Mouse (Mus musculus): ENCODE data around the gene Plekha1.

The Plekha1 gene

DNA sequence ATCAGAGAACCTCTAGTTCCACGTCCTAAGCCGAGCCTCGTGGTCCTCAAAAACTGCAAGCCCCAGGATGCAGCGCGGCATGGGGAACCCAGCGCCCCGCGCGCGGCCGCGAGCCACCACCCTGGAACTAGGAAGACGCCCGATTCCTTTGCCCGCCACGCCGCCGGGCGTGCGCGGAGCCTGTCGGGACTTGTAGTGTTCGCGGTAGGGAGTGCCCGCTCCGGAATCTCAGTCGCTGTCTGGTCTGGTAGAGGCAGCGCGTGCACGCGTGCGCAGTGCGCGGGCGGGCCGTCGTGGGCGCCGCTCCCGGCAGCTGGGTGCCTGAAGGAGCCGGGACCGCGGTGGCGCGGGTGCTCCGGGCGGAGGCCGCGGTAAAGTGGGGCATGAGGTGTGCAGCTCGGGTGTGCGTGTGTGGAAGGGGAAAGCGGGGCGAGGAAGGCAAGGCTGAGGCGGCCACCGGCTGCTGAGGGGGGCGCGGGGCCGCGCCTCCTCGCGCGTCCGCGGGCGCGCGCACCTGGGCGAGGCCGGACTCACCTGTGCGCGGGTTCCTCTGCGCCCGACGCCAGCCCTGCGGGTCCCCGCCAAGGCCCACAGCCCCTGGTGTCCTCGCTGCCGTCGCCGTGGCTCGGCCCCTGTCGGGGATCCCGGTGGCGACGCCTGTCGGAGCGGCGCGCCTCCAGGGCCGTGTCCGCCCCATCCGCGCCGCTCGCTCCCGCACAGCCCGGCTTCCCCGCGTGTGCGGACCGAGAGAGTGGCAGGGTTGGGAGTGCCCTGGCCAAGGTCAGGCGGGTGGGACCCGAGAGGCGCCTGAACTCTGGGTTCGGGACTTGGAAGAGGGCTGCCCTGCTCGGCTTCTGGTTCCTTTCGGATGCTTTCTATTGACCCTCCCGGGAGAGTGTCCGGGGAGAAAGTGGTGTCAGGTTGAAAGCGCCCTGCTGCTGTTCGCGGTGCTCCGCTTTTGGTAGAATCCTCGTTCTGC, at the start of gene Plekha1:
Plekha1 (plus strand) TSS at position 144 of the 979 bp plus-strand sequence.
- DNase-seq (ENCODE audit: low read depth, low spot score) = peak; percentile 99

GRCm38 (mm10) chr7:130816243-130816642, 49.3 kb upstream of the Plekha1 start:
- DNase-seq (ENCODE audit: low read depth, low spot score) = no peak

DNA sequence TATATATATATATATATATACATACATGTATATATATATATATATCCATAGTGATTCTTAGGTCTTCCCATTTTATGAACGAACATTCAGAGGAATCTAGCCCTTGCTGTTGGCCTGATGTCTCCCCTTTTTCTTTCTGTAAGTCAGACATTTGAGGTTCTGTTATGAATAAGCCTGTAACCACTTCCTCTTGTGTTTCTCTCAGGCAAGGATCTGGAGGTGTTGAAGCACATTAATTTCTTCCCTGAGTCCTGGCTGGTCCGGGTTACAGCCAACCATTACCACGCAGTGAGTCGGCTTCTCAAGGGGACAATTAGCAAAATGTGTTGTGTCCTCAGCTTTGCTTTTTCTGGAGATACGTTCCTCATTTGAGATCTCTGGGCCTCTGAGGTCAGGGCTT, 46.7 kb upstream of the Plekha1 start:
- DNase-seq (ENCODE audit: low read depth, low spot score) = no peak

GRCm38 (mm10) chr7:130819624-130820023, 45.9 kb upstream of the Plekha1 start:
- DNase-seq (ENCODE audit: low read depth, low spot score) = no peak

DNA sequence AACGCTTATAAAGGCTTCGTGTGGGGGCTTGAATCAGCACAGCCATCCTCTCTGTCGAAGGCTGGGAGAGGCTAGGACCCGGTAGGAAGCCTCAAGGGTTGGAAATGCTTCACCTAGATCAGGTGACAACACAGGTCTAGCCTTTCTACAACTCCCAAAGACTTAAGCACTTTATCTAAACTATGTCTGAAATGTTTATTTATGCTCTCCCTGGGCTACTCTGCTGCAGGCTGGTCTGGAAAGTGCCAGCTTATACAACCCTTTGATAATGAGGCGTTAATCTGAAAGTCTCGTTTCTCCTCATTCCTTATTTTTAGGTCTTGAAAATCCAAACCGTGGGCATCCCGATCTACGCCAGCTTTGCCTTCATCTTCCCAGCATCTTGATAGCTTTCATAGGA, 41.6 kb upstream of the Plekha1 start:
- no peak for DNase-seq (ENCODE audit: low read depth, low spot score)

GRCm38 (mm10) chr7:130826343-130826742, 39.2 kb upstream of the Plekha1 start:
- DNase-seq (ENCODE audit: low read depth, low spot score) = no peak

DNA sequence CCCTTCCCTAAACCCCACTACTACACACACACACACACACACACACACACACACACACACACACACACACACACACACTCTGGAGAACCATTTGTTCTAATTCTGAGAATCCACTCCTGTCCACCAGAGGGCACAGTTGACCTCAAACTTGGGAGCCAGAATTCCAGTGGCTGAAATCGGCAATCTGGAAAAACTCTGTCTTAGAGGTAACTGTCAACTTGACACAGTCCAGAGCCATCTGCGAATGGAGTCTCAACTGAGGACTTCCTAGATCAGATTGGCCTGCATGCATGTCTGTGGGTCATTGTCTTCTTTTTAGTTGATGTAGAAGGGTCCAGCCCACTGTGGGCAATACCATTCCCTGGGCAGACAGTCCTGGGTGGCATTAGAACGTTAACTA, 38.1 kb upstream of the Plekha1 start:
- peak; percentile 73 for DNase-seq (ENCODE audit: low read depth, low spot score)

- DNase-seq (ENCODE audit: low read depth, low spot score) = no peak
These were observed 37.6 kb upstream of the Plekha1 start for GRCm38 (mm10) chr7:130827844-130828403.

DNA sequence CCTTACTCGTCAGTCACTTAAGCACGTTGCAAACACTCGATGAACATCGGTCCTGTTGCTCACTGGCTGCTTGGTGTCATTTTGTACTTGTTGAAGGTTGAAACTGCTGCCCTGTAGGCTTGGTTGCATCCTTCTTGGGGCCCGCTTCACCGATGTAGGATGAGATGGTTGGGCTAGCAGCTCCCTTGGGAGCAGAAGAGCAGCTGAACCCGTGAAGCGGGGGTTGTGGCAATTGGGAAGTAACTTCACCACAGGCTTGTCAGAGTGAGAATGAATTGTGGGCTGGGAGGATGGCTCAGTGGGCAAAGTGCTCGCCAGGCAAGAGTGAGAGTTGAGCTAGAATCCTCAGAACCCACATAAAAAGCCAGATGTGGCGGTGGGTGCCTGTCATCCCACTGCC, 37.1 kb upstream of the Plekha1 start:
- no peak for DNase-seq (ENCODE audit: low read depth, low spot score)

GRCm38 (mm10) chr7:130831586-130831985, 34.0 kb upstream of the Plekha1 start:
- no peak for DNase-seq (ENCODE audit: low read depth, low spot score)

DNA sequence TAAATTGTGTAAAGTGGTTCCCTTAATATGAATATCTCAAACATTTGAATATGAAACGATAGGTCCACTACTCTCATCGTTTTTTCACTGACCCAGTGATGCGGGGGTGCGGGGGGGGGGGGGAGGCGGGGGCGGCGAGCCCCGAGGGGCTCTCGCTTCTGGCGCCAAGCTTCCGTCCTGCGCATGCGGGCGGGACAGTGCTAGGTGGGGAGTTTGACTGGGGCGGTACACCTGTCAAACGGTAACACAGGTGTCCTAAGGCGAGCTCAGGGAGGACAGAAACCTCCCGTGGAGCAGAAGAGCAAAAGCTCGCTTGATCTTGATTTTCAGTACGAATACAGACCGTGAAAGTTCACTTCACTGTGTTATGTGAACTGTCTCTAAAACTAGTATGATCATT, 31.3 kb upstream of the Plekha1 start:
- peak; percentile 90 for DNase-seq (ENCODE audit: low read depth, low spot score)

DNA sequence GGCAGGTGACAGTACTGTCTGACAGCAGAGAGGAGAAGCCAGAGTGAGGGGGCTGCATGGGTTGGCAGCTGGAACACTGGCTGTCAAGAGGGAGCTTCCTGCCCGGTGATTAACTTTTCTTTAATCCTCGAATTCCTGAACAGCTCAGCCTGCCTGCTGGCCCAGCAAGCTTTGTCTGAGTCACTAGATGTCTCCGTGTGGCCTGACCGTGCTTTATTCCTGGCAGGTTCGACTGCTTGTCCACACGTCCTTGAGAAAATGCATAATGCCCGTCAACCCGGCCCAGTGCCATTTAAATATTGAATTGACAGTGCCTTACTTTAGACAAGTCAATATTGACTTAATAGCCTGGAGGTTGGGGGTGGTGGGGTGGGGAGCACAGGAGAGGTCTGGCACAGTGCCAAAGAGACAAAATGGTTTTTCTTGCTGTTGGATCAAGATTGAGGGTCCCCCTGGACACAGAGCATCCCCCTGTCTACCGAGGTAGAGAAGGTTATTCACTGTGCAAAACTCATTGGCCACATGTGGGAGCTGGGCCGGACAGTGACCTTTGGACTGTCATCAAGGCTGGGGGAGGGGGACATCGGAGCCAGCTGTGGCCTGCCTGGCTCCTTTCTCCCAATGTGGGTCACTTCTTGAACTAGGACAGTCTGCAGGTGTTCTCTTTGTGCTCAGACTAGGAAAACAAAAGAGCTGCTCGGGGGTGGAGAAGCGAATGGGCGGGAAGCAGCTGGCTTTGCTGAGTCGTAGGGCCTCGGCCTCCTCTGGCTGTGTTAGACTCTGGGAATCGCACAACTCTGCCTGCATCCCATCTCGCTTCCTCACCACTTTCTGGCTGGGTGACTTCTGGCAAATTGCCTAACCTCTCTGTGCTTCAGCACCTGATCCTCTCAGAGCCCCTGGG, 30.3 kb upstream of the Plekha1 start:
- peak; percentile 63 for DNase-seq (ENCODE audit: low read depth, low spot score)

- DNase-seq (ENCODE audit: low read depth, low spot score) = no peak
These were observed 29.5 kb upstream of the Plekha1 start for GRCm38 (mm10) chr7:130836066-130836465.

GRCm38 (mm10) chr7:130837941-130838657, 27.5 kb upstream of the Plekha1 start:
- DNase-seq (ENCODE audit: low read depth, low spot score) = no peak

GRCm38 (mm10) chr7:130838658-130839025, 26.9 kb upstream of the Plekha1 start:
- no peak for DNase-seq (ENCODE audit: low read depth, low spot score)

- DNase-seq (ENCODE audit: low read depth, low spot score) = no peak
These were observed 26.0 kb upstream of the Plekha1 start for GRCm38 (mm10) chr7:130839380-130840100.

DNA sequence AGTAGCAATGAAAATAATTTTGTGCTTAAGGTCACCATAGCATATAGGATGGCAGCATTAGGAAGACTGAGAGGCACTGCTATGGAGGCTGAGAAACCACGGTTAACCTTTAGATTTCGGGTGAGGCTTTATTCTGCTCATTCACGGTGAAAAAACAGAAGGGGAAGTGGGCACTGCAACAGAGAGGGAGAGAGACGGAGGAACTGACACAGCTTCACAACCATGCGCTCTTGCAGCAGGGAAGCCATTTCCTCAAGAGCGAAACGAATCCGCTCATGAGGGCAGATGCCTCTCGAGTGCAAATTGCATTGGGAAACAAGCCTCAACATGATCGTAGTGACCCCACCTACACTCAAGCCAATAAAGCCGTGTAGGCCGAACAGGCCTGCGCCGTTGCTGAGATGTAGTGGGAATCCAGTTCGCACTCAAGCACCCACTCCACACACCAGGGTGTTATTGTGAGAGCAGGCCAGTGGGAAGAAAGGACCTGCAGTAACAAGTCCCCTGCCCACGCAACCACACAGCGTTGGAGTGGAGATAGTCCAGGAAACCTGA, 18.3 kb upstream of the Plekha1 start:
- peak; percentile 60 for DNase-seq (ENCODE audit: low read depth, low spot score)

GRCm38 (mm10) chr7:130854684-130855292, 10.8 kb upstream of the Plekha1 start:
- DNase-seq (ENCODE audit: low read depth, low spot score) = no peak

- peak; percentile 11 for DNase-seq (ENCODE audit: low read depth, low spot score)
These were observed 9.9 kb upstream of the Plekha1 start for GRCm38 (mm10) chr7:130855681-130856080.

GRCm38 (mm10) chr7:130857973-130858372, 7.6 kb upstream of the Plekha1 start:
- DNase-seq (ENCODE audit: low read depth, low spot score) = no peak
